Mouse (Mus musculus) thymus, postnatal 10 days (tissue): ENCODE data around the gene Cyb561.

ENCODE experiments used
- DNase-seq, 2 experiments: peaks; one replicate each; pipeline ENCODE4 v3.0.0; 2021; ENCODE audit warnings: low spot score in 2 of 2

Cyb561 gene

DNA sequence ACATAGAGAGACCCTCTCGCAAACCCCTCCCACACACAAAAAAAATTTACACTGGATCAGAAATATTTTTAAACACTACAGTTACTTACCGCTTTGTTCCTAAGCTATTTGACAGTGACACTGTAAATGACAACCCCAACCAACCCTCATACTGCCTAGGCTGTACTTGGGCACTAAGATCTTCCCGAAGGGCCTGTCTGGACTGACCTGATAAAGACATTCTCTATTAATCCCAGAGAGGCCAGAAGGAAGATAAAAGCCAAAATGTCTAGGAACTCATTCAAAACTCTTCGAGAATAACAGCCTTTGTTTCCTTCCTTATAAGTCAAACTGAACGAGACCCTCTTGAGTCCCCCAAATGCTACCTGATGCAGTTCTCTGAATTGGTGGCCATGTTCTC is 31.9 kb downstream of the Cyb561 start:
- no peak for DNase-seq

- DNase-seq, result no peak
Observed at GRCm38 (mm10) chr11:105920836-105921235, 32.3 kb downstream of the Cyb561 start.

- DNase-seq, result no peak
Observed at GRCm38 (mm10) chr11:105920098-105920785, 32.9 kb downstream of the Cyb561 start.

- DNase-seq, result no peak
Observed at GRCm38 (mm10) chr11:105913580-105913979, 39.6 kb downstream of the Cyb561 start.

GRCm38 (mm10) chr11:105911592-105912375 is 41.4 kb downstream of the Cyb561 start:
- DNase-seq, result peak; percentile 33 to 74

- no peak for DNase-seq
Observed at GRCm38 (mm10) chr11:105911149-105911548, 42.0 kb downstream of the Cyb561 start.

DNA sequence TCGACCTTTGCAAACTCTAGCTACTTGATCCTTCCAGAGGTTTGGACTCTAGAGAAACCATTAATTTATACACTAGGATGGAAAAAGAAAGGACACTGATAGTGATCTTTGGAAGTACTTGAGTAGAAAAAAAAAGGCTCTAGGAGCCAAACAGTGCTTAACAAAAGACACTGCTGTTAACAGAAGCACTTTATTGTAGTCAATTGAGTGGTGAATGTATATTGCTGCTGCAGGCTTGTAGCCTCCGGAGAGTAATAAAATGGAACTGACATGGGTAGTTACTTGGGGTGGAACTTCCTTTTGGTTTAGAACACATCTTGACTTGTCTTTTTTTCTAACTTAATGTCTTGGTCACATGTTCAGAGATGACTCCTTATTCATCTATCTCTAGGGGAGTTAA is 43.5 kb downstream of the Cyb561 start:
- DNase-seq, result no peak

DNA sequence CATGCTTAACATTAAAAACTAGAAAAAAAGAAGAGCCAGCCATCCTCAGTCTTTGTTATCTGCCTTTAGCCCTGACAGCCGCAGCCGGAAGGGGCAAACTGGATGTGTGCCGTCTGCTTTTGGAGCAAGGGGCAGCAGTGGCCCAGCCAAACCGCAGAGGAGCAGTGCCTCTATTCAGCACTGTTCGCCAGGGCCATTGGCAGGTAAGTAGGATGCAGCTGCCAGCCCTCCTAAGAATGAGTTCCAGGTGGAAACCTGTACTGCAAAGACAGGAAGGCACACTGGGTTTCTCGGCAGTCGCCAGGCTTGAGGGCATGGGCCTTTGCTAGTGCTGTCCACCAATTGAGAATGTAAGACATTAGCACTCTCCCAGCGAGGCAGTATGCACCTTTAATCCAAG is 44.2 kb downstream of the Cyb561 start:
- no peak for DNase-seq

GRCm38 (mm10) chr11:105907381-105907780 is 45.8 kb downstream of the Cyb561 start:
- no peak for DNase-seq

DNA sequence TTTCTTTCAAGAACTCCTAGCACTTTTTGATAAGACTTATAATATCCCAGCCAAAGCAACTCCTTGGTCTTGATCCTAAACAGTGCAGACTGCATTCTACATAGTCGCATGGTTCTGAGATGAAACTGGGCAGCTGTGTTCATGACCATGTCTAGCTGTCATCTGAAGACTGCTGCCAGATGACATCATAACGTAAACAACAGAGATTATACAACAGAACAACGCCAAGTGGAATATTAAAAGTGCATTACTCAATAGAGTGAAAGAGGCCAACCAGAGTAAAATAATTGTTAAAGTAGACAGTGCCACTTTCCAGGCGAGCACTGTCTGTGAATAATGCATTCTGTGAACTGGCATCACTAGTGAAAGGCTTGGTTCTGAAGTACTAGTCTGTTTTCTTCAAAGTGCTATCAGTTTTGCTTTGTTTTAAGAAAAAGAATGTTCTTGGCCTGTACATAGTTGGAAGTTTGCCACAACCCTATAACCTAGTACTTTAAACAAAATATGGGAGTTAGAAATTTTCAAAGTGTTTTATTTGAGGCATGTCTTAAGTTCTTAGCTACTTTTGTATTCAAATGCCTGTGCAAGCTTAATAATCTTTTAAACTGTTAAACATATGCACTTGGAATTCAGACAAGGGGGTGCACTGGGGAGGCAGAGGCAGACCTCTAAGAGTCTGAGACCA is 47.5 kb downstream of the Cyb561 start:
- no peak for DNase-seq

- no peak for DNase-seq
Observed at GRCm38 (mm10) chr11:105902956-105903355, 50.2 kb downstream of the Cyb561 start.

- DNase-seq, result no peak
Observed at GRCm38 (mm10) chr11:105901501-105901900, 51.6 kb downstream of the Cyb561 start.

- no peak for DNase-seq
Observed at GRCm38 (mm10) chr11:105899151-105899550, 54.0 kb downstream of the Cyb561 start.

- DNase-seq, result no peak
Observed at GRCm38 (mm10) chr11:105887281-105887680, 65.9 kb downstream of the Cyb561 start.

GRCm38 (mm10) chr11:105885558-105885957 is 67.6 kb downstream of the Cyb561 start:
- no peak for DNase-seq
